Mouse (Mus musculus): Measurements from ENCODE around the gene Cdc27. TPM values are rescaled to one million over a fixed set of nuclear protein-coding genes. Genes with fewer than 3 reads are reported as not detected.

Cdc27 gene
- polyA plus RNA-seq, 1 experiment from 2014 or later = 55.5 TPM

GRCm38 (mm10) chr11:104479505-104479904, 70.9 kb downstream of the Cdc27 start:
- Histone ChIP-seq H3K27ac (ENCODE audit: low read depth, low read length) (no peak overlapping the region), H3K9me3 (ENCODE audit: control insufficient read depth, low read length) (no peaks in the 10 kb centered on the region), H3K36me3 (ENCODE audit: control insufficient read depth, insufficient read depth, low read length) (no peaks in the 10 kb centered on the region), H3K9ac (ENCODE audit: low read depth, low read length) (no peak overlapping the region), H3K4me1 (ENCODE audit: control insufficient read depth, insufficient read depth, low read length) (no peaks in the 10 kb centered on the region), H3K4me3 (ENCODE audit: low read length) (no peak overlapping the region), H3K27me3 (ENCODE audit: control insufficient read depth, insufficient read depth, low read length) (no peaks in the 10 kb centered on the region), H3K4me2 (replicated peaks; ENCODE audit: low read depth, low read length) (no peak overlapping the region)
- ATAC-seq (ENCODE audit: low FRiP score, low TSS enrichment) = no peak
- WGBS = 72% methylated on average over 4 of the region's 4 CpGs

DNA sequence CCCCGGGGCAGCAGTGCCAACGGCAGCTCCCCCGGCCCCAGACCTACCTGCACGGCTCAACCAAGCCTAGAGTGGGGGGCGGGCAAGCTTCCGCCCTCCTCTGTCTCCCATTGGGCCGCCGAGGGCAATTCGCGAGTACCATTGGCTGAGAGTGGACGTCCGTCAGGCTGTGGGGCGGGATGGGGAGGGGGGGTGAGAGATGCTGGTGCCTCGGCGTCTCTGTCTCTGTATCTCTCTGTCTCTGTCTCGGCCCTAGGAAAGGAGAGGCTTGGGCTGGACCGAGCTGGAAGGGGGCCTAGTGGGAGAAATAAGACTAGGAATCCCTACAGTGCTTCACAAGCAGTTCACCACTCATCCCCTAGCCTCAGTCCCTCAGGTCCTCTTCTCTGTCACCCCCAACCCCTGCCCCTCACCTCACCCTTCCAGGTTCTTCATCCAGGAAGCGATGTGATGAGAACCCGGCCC, 81.0 kb downstream of the Cdc27 start:
- H3K36me3 ChIP-seq (ENCODE audit: control insufficient read depth, insufficient read depth, low read length) = peaks cover 5% of the 10 kb centered on the region; the same call in 1 of the 2 replicates
- WGBS = under 1% methylated on average over 18 of the region's 19 CpGs
- H3K4me3 ChIP-seq (ENCODE audit: low read length) = peak overlapping the region; percentile 97
- peak overlapping the region; percentile 47; the same call in 1 of the 2 replicates for H3K27ac ChIP-seq (ENCODE audit: low read depth, low read length)
- H3K27me3 ChIP-seq (ENCODE audit: control insufficient read depth, insufficient read depth, low read length) = no peaks in the 10 kb centered on the region
- H3K9me3 ChIP-seq (ENCODE audit: control insufficient read depth, low read length) = no peaks in the 10 kb centered on the region
- peak overlapping the region; percentile 97 for H3K9ac ChIP-seq (ENCODE audit: low read depth, low read length)
- peak; percentile 100 for ATAC-seq (ENCODE audit: low FRiP score, low TSS enrichment)
- H3K4me2 ChIP-seq (replicated peaks; ENCODE audit: low read depth, low read length) = peak overlapping the region; percentile 67
- H3K4me1 ChIP-seq (ENCODE audit: control insufficient read depth, insufficient read depth, low read length) = no peaks in the 10 kb centered on the region

- peak within 1 kb of the TSS; percentile 97 for H3K9ac ChIP-seq (ENCODE audit: low read depth, low read length)
- H3K36me3 ChIP-seq (ENCODE audit: control insufficient read depth, insufficient read depth, low read length) = peaks cover 9% of the 10 kb centered on the region; the same call in 1 of the 2 replicates
- no peaks in the 10 kb centered on the region for H3K9me3 ChIP-seq (ENCODE audit: control insufficient read depth, low read length)
- H3K27ac ChIP-seq (ENCODE audit: low read depth, low read length) = peak within 1 kb of the TSS; percentile 47; the same call in 1 of the 2 replicates
- peak within 1 kb of the TSS; percentile 97 for H3K4me3 ChIP-seq (ENCODE audit: low read length)
- H3K4me2 ChIP-seq (replicated peaks; ENCODE audit: low read depth, low read length) = peak within 1 kb of the TSS; percentile 67
- peak; percentile 78 for ATAC-seq (ENCODE audit: low FRiP score, low TSS enrichment)
- under 1% methylated on average over 56 of the region's 69 CpGs for WGBS
- no peaks in the 10 kb centered on the region for H3K27me3 ChIP-seq (ENCODE audit: control insufficient read depth, insufficient read depth, low read length)
- no peaks in the 10 kb centered on the region for H3K4me1 ChIP-seq (ENCODE audit: control insufficient read depth, insufficient read depth, low read length)
Observed at GRCm38 (mm10) chr11:104468751-104469268, 81.6 kb downstream of the Cdc27 start, which contains the start of gene Kansl1. Gene Kansl1, minus strand, starts transcription at chr11:104468861.

DNA sequence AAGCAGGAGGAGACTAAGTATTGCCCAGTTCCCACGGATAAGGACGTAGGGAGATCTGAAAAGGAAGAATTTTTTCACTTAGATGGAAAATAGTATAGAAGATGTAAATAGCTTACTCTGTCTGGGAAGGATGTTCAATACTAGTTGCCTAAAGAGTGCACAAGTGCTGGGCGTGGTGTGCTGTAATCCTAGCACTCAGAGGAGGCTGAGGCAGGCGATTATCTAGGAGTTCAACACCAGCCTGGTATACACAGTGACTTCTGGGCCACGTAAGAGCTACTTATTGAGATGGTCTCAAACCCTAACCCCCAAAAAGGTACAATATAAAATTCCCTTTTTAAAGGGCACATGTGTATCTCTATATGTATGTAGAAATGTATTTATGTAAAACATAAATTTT, 82.7 kb downstream of the Cdc27 start:
- H3K36me3 ChIP-seq (ENCODE audit: control insufficient read depth, insufficient read depth, low read length) = peaks cover 14% of the 10 kb centered on the region; the same call in 1 of the 2 replicates
- no peak overlapping the region for H3K27ac ChIP-seq (ENCODE audit: low read depth, low read length)
- H3K9ac ChIP-seq (ENCODE audit: low read depth, low read length) = no peak overlapping the region
- no peaks in the 10 kb centered on the region for H3K27me3 ChIP-seq (ENCODE audit: control insufficient read depth, insufficient read depth, low read length)
- no peaks in the 10 kb centered on the region for H3K4me1 ChIP-seq (ENCODE audit: control insufficient read depth, insufficient read depth, low read length)
- 83% methylated on average over 5 of the region's 5 CpGs for WGBS
- no peak for ATAC-seq (ENCODE audit: low FRiP score, low TSS enrichment)
- no peak overlapping the region for H3K4me3 ChIP-seq (ENCODE audit: low read length)
- H3K4me2 ChIP-seq (replicated peaks; ENCODE audit: low read depth, low read length) = no peak overlapping the region
- no peaks in the 10 kb centered on the region for H3K9me3 ChIP-seq (ENCODE audit: control insufficient read depth, low read length)

GRCm38 (mm10) chr11:104461551-104461950, 88.9 kb downstream of the Cdc27 start:
- no peak overlapping the region for H3K4me3 ChIP-seq (ENCODE audit: low read length)
- no peak overlapping the region for H3K27ac ChIP-seq (ENCODE audit: low read depth, low read length)
- no peak overlapping the region for H3K4me2 ChIP-seq (replicated peaks; ENCODE audit: low read depth, low read length)
- H3K27me3 ChIP-seq (ENCODE audit: control insufficient read depth, insufficient read depth, low read length) = no peaks in the 10 kb centered on the region
- no peaks in the 10 kb centered on the region for H3K9me3 ChIP-seq (ENCODE audit: control insufficient read depth, low read length)
- H3K9ac ChIP-seq (ENCODE audit: low read depth, low read length) = no peak overlapping the region
- H3K36me3 ChIP-seq (ENCODE audit: control insufficient read depth, insufficient read depth, low read length) = peaks cover 22% of the 10 kb centered on the region; the same call in 1 of the 2 replicates
- H3K4me1 ChIP-seq (ENCODE audit: control insufficient read depth, insufficient read depth, low read length) = no peaks in the 10 kb centered on the region
- no peak for ATAC-seq (ENCODE audit: low FRiP score, low TSS enrichment)

GRCm38 (mm10) chr11:104459671-104460070, 90.7 kb downstream of the Cdc27 start:
- no peak for ATAC-seq (ENCODE audit: low FRiP score, low TSS enrichment)
- H3K9ac ChIP-seq (ENCODE audit: low read depth, low read length) = no peak overlapping the region
- H3K4me1 ChIP-seq (ENCODE audit: control insufficient read depth, insufficient read depth, low read length) = no peaks in the 10 kb centered on the region
- H3K27ac ChIP-seq (ENCODE audit: low read depth, low read length) = no peak overlapping the region
- H3K36me3 ChIP-seq (ENCODE audit: control insufficient read depth, insufficient read depth, low read length) = peaks cover 18% of the 10 kb centered on the region; the same call in 1 of the 2 replicates
- no peaks in the 10 kb centered on the region for H3K27me3 ChIP-seq (ENCODE audit: control insufficient read depth, insufficient read depth, low read length)
- H3K4me3 ChIP-seq (ENCODE audit: low read length) = no peak overlapping the region
- H3K9me3 ChIP-seq (ENCODE audit: control insufficient read depth, low read length) = no peaks in the 10 kb centered on the region
- H3K4me2 ChIP-seq (replicated peaks; ENCODE audit: low read depth, low read length) = no peak overlapping the region
- 96% methylated on average over 2 of the region's 2 CpGs for WGBS

- no peaks in the 10 kb centered on the region for H3K4me1 ChIP-seq (ENCODE audit: control insufficient read depth, insufficient read depth, low read length)
- 81% methylated on average over 2 of the region's 2 CpGs for WGBS
- H3K9ac ChIP-seq (ENCODE audit: low read depth, low read length) = no peak overlapping the region
- H3K27ac ChIP-seq (ENCODE audit: low read depth, low read length) = no peak overlapping the region
- H3K9me3 ChIP-seq (ENCODE audit: control insufficient read depth, low read length) = no peaks in the 10 kb centered on the region
- H3K27me3 ChIP-seq (ENCODE audit: control insufficient read depth, insufficient read depth, low read length) = no peaks in the 10 kb centered on the region
- no peak overlapping the region for H3K4me3 ChIP-seq (ENCODE audit: low read length)
- no peak overlapping the region for H3K4me2 ChIP-seq (replicated peaks; ENCODE audit: low read depth, low read length)
- no peak for ATAC-seq (ENCODE audit: low FRiP score, low TSS enrichment)
- H3K36me3 ChIP-seq (ENCODE audit: control insufficient read depth, insufficient read depth, low read length) = peaks cover 12% of the 10 kb centered on the region; the same call in 1 of the 2 replicates
Observed at GRCm38 (mm10) chr11:104458507-104458906, 91.9 kb downstream of the Cdc27 start.

Other genes with a start within 250 kb of the Cdc27 start
- 20.3 and 29.9 TPM in 2 replicates for gene Kansl1, start 81.8 kb downstream of the Cdc27 start, polyA plus RNA-seq (2014; fragmentation: Nextera tagmentation; extraction: Ambion mirVana)
- gene Myl4, start within 50 bp of the Cdc27 start, polyA plus RNA-seq (2014; fragmentation: Nextera tagmentation; extraction: Ambion mirVana) = 1.2 and 1.8 TPM in 2 replicates
- 0.80 and 0.85 TPM in 2 replicates for gene Itgb3, start 57.4 kb upstream of the Cdc27 start, polyA plus RNA-seq (2014; fragmentation: Nextera tagmentation; extraction: Ambion mirVana)
- gene Gm11639, start 135.1 kb upstream of the Cdc27 start, polyA plus RNA-seq (2014; fragmentation: Nextera tagmentation; extraction: Ambion mirVana) = 0.08 TPM in 1 of 2 replicates, not detected in the other

Data from kidney, embryonic 14.5 days (tissue).